Mouse (Mus musculus) neural tube, embryonic 15.5 days (tissue): ENCODE results near the gene Rcc2. TPM values are rescaled to one million over a fixed set of nuclear protein-coding genes. Genes with fewer than 3 reads are reported as not detected.

Experiments used
- ATAC-seq: fragments of 200-750 bp; cut with Nextera tagmentation; 2 replicates; pipeline ENCODE4 v1.8.0; 2017; ENCODE audit warnings: mild to moderate bottlenecking, moderate TSS enrichment, moderate library complexity; ENCODE audit not compliant: low FRiP score
- H3K27ac ChIP-seq: fragments of 300-500 bp; sonication (generic); replicated peaks from 2 replicates; pipeline ENCODE4 v1.5.1; 2015; ENCODE audit warnings: mild to moderate bottlenecking, inconsistent platforms
- H3K27me3 ChIP-seq: fragments of 300-500 bp; sonication (generic); replicated peaks from 2 replicates; pipeline ENCODE4 v1.6.1; 2015; ENCODE audit warnings: inconsistent platforms
- H3K36me3 ChIP-seq: fragments of 300-500 bp; sonication (generic); 2 replicates; pipeline ENCODE4 v1.6.1; 2015; ENCODE audit warnings: inconsistent platforms
- H3K4me1 ChIP-seq: fragments of 300-500 bp; sonication (generic); 2 replicates; pipeline ENCODE4 v1.6.1; 2015; ENCODE audit warnings: inconsistent platforms
- H3K4me2 ChIP-seq: fragments of 300-500 bp; sonication (generic); 2 replicates; pipeline ENCODE4 v1.6.1; 2015; ENCODE audit warnings: inconsistent platforms, mild to moderate bottlenecking, moderate library complexity
- H3K4me3 ChIP-seq: fragments of 300-500 bp; sonication (generic); replicated peaks from 2 replicates; pipeline ENCODE4 v1.5.1; 2015; ENCODE audit warnings: mild to moderate bottlenecking, inconsistent platforms
- H3K9ac ChIP-seq: fragments of 300-500 bp; sonication (generic); replicated peaks from 2 replicates; pipeline ENCODE4 v1.6.1; 2015; ENCODE audit warnings: mild to moderate bottlenecking, inconsistent platforms
- H3K9me3 ChIP-seq: fragments of 300-500 bp; sonication (generic); replicated peaks from 2 replicates; pipeline ENCODE4 v1.6.1; 2016; ENCODE audit warnings: inconsistent platforms
- WGBS: fragments of 180-500 bp; shearing (Covaris S2); methylation state at CpG from one replicate; pipeline ENCODE4 v1.1.7; 2015; ENCODE audit warnings: mixed read lengths; 5-methylcytosine and 5-hydroxymethylcytosine counted together
- polyA plus RNA-seq: library from polyadenylated mRNA; unstranded; fragments of >200 nt; fragmentation: Nextera tagmentation; extraction: Ambion mirVana; gene quantifications from 2 replicates; pipeline ENCODE4 v1.2.1, GENCODE M21; 2015

Gene Rcc2
- polyA plus RNA-seq, 1 experiment from 2014 or later = 16.8 TPM

DNA sequence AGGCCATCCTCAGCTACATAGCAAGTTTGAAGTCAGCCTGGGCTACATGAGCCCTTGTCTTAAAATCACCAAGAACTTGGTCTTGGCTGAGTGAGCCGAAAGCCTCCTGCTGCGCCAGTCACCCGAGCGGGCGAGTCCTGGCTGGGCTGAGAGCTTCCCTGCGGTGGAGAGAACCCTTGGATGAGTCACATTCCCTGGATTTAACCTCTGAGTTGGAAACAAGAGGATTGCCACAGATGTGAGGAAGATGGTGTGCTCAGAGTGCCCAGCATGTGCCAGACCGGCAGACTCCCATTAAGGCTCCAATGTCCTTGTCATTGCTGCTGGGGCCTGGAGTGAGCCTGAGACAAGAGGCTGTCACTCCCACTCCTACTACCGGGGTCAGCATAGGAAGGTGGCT is 32.5 kb upstream of the Rcc2 start:
- no peak overlapping the region for H3K4me2 ChIP-seq
- no peak overlapping the region for H3K4me3 ChIP-seq
- no peaks in the 10 kb centered on the region for H3K9me3 ChIP-seq
- no peaks in the 10 kb centered on the region for H3K27me3 ChIP-seq
- no peak overlapping the region for H3K9ac ChIP-seq
- H3K4me1 ChIP-seq = peaks cover 1% of the 10 kb centered on the region; the same call in 1 of the 2 replicates
- no peaks in the 10 kb centered on the region for H3K36me3 ChIP-seq
- H3K27ac ChIP-seq = no peak overlapping the region
- ATAC-seq = no peak
- WGBS = 91% methylated on average over 8 of the region's 8 CpGs

DNA sequence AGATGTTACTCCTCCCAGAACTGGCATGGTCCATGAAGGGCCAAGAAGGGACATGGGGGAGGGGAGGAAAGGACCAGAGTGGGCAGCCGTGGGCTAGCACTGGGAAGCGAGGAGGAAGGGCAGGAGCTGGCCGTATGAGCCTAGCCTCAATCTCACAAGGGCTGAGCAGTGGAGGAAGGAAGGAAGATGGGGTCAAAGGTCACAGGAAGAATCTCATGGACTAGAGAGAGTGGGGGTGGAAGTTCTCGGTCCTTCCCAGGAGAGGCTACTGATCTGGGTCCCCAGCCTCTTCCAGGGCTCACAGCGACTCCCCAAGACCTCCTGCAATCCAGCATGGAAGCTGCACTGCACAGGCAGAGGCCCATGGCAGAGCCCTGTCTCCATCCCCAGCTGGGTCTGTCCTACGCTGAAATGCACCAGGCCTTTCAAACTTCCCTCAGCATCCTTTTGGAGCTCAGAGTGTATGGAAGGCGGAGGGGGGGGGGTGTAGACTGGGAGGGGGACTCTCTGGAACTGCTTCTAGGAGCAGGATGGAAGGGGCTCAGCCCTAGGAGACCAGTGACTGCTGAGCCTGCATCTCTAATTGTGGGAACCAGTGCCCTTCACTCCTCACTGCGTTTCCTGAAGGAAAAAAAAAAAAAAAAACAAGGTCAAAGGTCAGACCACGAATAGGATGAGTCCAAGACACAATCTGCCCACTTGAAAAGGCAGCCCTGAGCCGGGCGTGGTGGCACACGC is 26.6 kb upstream of the Rcc2 start:
- Histone ChIP-seq H3K4me1 (peaks cover 3% of the 10 kb centered on the region; the same call in 1 of the 2 replicates), H3K9ac (no peak overlapping the region), H3K4me2 (no peak overlapping the region), H3K36me3 (no peaks in the 10 kb centered on the region), H3K4me3 (no peak overlapping the region), H3K27me3 (no peaks in the 10 kb centered on the region), H3K27ac (no peak overlapping the region), H3K9me3 (no peaks in the 10 kb centered on the region)
- ATAC-seq = no peak
- 56% methylated on average over 12 of the region's 12 CpGs for WGBS

GRCm38 (mm10) chr4:140674345-140674926 is 25.9 kb upstream of the Rcc2 start:
- no peak overlapping the region for H3K4me2 ChIP-seq
- no peaks in the 10 kb centered on the region for H3K27me3 ChIP-seq
- H3K4me1 ChIP-seq = peaks cover 3% of the 10 kb centered on the region; the same call in 1 of the 2 replicates
- no peak overlapping the region for H3K9ac ChIP-seq
- no peaks in the 10 kb centered on the region for H3K36me3 ChIP-seq
- H3K27ac ChIP-seq = no peak overlapping the region
- no peak; the same call in 1 of the 2 replicates for ATAC-seq
- H3K9me3 ChIP-seq = no peaks in the 10 kb centered on the region
- 31% methylated on average over 12 of the region's 13 CpGs for WGBS
- H3K4me3 ChIP-seq = no peak overlapping the region

- 19% methylated on average over 5 of the region's 5 CpGs for WGBS
- Histone ChIP-seq H3K4me2 (no peak overlapping the region), H3K4me3 (no peak overlapping the region), H3K9me3 (no peaks in the 10 kb centered on the region), H3K27ac (no peak overlapping the region), H3K36me3 (no peaks in the 10 kb centered on the region), H3K9ac (no peak overlapping the region), H3K4me1 (peaks cover 8% of the 10 kb centered on the region), H3K27me3 (no peaks in the 10 kb centered on the region)
- peak; percentile 8; the same call in 1 of the 2 replicates for ATAC-seq
These were observed 21.3 kb upstream of the Rcc2 start for GRCm38 (mm10) chr4:140679038-140679437.

GRCm38 (mm10) chr4:140679723-140680380 is 20.5 kb upstream of the Rcc2 start:
- H3K4me1 ChIP-seq = peaks cover 16% of the 10 kb centered on the region
- 29% methylated on average over 15 of the region's 18 CpGs for WGBS
- no peak overlapping the region for H3K9ac ChIP-seq
- no peaks in the 10 kb centered on the region for H3K27me3 ChIP-seq
- no peaks in the 10 kb centered on the region for H3K9me3 ChIP-seq
- H3K27ac ChIP-seq = no peak overlapping the region
- no peak for ATAC-seq
- H3K36me3 ChIP-seq = no peaks in the 10 kb centered on the region
- no peak overlapping the region for H3K4me3 ChIP-seq
- peak overlapping the region; percentile 37 for H3K4me2 ChIP-seq

DNA sequence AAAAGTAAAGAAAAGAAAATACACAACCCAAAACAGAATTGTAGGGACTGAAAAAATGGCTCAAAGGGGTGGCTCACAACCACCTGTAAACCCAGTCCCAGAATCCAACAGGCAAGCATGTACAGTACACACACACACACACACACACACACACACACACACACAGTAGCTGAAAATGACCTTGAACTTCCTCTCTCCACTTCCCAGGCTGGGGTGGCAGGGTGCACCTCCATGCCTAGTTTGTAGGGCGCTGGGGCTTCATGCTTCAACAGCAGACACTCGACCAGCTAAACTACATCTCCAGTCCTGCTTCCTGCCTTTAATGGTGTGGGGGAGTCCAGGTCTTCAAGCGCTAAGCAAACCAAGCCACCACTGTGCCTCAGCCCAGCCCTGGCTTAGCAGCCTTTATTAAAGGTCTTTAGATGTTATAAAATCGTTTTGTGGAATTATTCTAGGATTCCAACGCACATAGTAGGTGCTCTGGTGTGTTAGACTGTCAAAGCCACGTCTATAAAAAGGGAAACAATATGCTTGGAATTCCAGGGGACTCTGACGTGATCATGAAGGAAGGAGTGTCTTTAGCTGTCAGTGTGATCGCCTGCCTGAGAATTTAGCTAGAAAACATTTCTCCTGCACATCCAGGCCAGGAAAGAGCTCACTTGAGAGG is 19.5 kb upstream of the Rcc2 start:
- H3K4me1 ChIP-seq = peaks cover 19% of the 10 kb centered on the region
- WGBS = 67% methylated on average over 8 of the region's 8 CpGs
- no peaks in the 10 kb centered on the region for H3K36me3 ChIP-seq
- no peak overlapping the region for H3K9ac ChIP-seq
- no peaks in the 10 kb centered on the region for H3K27me3 ChIP-seq
- no peak for ATAC-seq
- H3K4me2 ChIP-seq = no peak overlapping the region
- H3K4me3 ChIP-seq = no peak overlapping the region
- H3K9me3 ChIP-seq = no peaks in the 10 kb centered on the region
- no peak overlapping the region for H3K27ac ChIP-seq

- no peak overlapping the region for H3K27ac ChIP-seq
- no peaks in the 10 kb centered on the region for H3K27me3 ChIP-seq
- H3K4me1 ChIP-seq = peaks cover 19% of the 10 kb centered on the region
- H3K4me3 ChIP-seq = no peak overlapping the region
- H3K36me3 ChIP-seq = no peaks in the 10 kb centered on the region
- peak overlapping the region; percentile 42; the same call in 1 of the 2 replicates for H3K4me2 ChIP-seq
- no peak overlapping the region for H3K9ac ChIP-seq
- WGBS = 38% methylated on average over 8 of the region's 8 CpGs
- no peaks in the 10 kb centered on the region for H3K9me3 ChIP-seq
- no peak for ATAC-seq
These were observed 16.7 kb upstream of the Rcc2 start for GRCm38 (mm10) chr4:140683608-140684007.

GRCm38 (mm10) chr4:140684141-140684871 is 16.0 kb upstream of the Rcc2 start:
- 2% methylated on average over 16 of the region's 16 CpGs for WGBS
- Histone ChIP-seq H3K9me3 (no peaks in the 10 kb centered on the region), H3K4me2 (peak overlapping the region; percentile 42), H3K27me3 (no peaks in the 10 kb centered on the region), H3K36me3 (no peaks in the 10 kb centered on the region), H3K4me3 (no peak overlapping the region), H3K9ac (no peak overlapping the region), H3K27ac (no peak overlapping the region), H3K4me1 (peaks cover 19% of the 10 kb centered on the region)
- no peak for ATAC-seq

GRCm38 (mm10) chr4:140684881-140685303 is 15.4 kb upstream of the Rcc2 start:
- no peak for ATAC-seq
- H3K4me3 ChIP-seq = no peak overlapping the region
- no peak overlapping the region for H3K27ac ChIP-seq
- H3K27me3 ChIP-seq = no peaks in the 10 kb centered on the region
- WGBS = 17% methylated on average over 6 of the region's 6 CpGs
- H3K36me3 ChIP-seq = no peaks in the 10 kb centered on the region
- peaks cover 17% of the 10 kb centered on the region for H3K4me1 ChIP-seq
- H3K4me2 ChIP-seq = peak overlapping the region; percentile 42
- no peak overlapping the region for H3K9ac ChIP-seq
- no peaks in the 10 kb centered on the region for H3K9me3 ChIP-seq

GRCm38 (mm10) chr4:140688044-140688825 is 12.1 kb upstream of the Rcc2 start:
- 63% methylated on average over 10 of the region's 12 CpGs for WGBS

More at GRCm38 (mm10) chr4:140688044-140688825, 12.1 kb upstream of the Rcc2 start:
- H3K4me2 ChIP-seq = no peak overlapping the region
- H3K27ac ChIP-seq = no peak overlapping the region
- H3K36me3 ChIP-seq = no peaks in the 10 kb centered on the region
- no peaks in the 10 kb centered on the region for H3K27me3 ChIP-seq
- peaks cover 17% of the 10 kb centered on the region for H3K4me1 ChIP-seq
- no peak overlapping the region for H3K9ac ChIP-seq
- ATAC-seq = no peak
- no peak overlapping the region for H3K4me3 ChIP-seq
- no peaks in the 10 kb centered on the region for H3K9me3 ChIP-seq
